ENCODE assay signal across 9 mouse cellular contexts in the genomic region with DNA sequence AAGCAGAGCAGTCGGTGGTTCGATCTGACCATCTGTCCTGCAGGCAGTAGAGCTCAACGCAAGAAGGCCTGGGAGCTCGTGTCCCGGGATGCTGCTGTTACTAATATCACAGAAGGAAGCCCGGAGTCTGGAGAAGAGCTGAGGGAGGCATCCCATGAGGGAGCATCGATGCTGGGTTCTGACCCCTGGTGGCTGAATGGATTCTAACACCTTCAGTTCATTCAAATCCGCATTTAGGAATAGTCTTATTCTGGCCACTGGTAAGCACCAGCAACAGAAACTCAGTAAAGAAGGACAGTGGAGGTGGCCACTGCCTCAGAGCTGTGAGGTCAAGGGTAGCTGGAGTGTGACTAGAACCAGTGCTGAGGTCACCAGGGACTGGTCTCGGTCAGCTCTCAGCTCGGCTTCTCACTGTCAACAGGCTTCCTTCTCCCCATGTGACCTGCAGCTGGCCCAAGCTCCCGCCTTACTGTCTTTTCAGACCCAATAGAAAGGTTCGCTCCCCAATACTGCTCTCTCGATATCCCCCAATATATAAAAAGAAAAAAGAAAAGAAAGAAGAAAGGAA. TPM values are rescaled to one million over a fixed set of nuclear protein-coding genes. Genes with fewer than 3 reads are reported as not detected.
DNase-seq lines count a peak whose midpoint lies in the region; ATAC-seq and TF ChIP-seq lines count a peak whose summit lies in the region.
"Had no signal": no experiment of that assay in that cellular context is flagged by ENCODE, and none has a peak within 500 bp of the region (broad histone marks: within the 10 kb centered on the region; RNA-seq: fewer than 3 reads in every experiment).

No protein-coding gene starts in this region.

- ATAC-seq in intestine, postnatal 0 days: no peak
- no peak for ATAC-seq in intestine, embryonic 15.5 days
- ATAC-seq in heart, embryonic 15.5 days (replicated peaks; ENCODE audit: insufficient number of reproducible peaks, insufficient read depth, low FRiP score, low read depth): peak; percentile 18; the same call in 1 of the 2 replicates
- peak; percentile 29; the same call in 1 of the 2 replicates for ATAC-seq in stomach, embryonic 16.5 days (ENCODE audit: insufficient read depth, low FRiP score)

- TF ChIP-seq CTCF in intestine, postnatal 0 days (IDR thresholded peaks at IDR 0.05; ENCODE audit: low read depth): peak; percentile 77

- 27% methylated on average over 13 of the region's 13 CpGs for WGBS in intestine, postnatal 0 days
- 22% methylated on average over 13 of the region's 13 CpGs for WGBS in intestine, embryonic 15.5 days
- WGBS in embryonic facial prominence, embryonic 10.5 days: 33% methylated on average over 13 of the region's 13 CpGs
- WGBS in heart, embryonic 15.5 days: 22% methylated on average over 13 of the region's 13 CpGs
- WGBS in stomach, embryonic 16.5 days: 20% methylated on average over 13 of the region's 13 CpGs

- no peaks in the 10 kb centered on the region for H3K36me3 ChIP-seq in intestine, postnatal 0 days (ENCODE audit: control insufficient read depth, insufficient read depth)
- H3K36me3 ChIP-seq in intestine, embryonic 15.5 days: no peaks in the 10 kb centered on the region
- H3K36me3 ChIP-seq in embryonic facial prominence, embryonic 10.5 days (replicated peaks): no peaks in the 10 kb centered on the region
- no peaks in the 10 kb centered on the region for H3K36me3 ChIP-seq in heart, embryonic 15.5 days
- H3K36me3 ChIP-seq in stomach, embryonic 16.5 days (ENCODE audit: control insufficient read depth, insufficient read depth, low read length): no peaks in the 10 kb centered on the region
- H3K36me3 ChIP-seq: limb, embryonic 15.5 days had no signal

- no peak overlapping the region for H3K4me2 ChIP-seq in intestine, postnatal 0 days (replicated peaks; ENCODE audit: low read depth)
- H3K4me2 ChIP-seq in intestine, embryonic 15.5 days (replicated peaks): no peak overlapping the region
- no peak overlapping the region; the same call in 1 of the 2 replicates for H3K4me2 ChIP-seq in heart, embryonic 15.5 days
- H3K4me2 ChIP-seq in stomach, embryonic 16.5 days (ENCODE audit: low read depth, low read length): no peak overlapping the region
- H3K4me2 ChIP-seq: limb, embryonic 15.5 days had no signal

- H3K4me3 ChIP-seq in intestine, postnatal 0 days (ENCODE audit: low read depth, low read length): no peak overlapping the region
- H3K4me3 ChIP-seq in intestine, embryonic 15.5 days (replicated peaks): no peak overlapping the region
- H3K4me3 ChIP-seq in embryonic facial prominence, embryonic 10.5 days: no peak overlapping the region
- H3K4me3 ChIP-seq in heart, embryonic 15.5 days: no peak overlapping the region
- H3K4me3 ChIP-seq in stomach, embryonic 16.5 days (replicated peaks; ENCODE audit: low read length): no peak overlapping the region
- H3K4me3 ChIP-seq: limb, embryonic 15.5 days had no signal

- H3K4me1 ChIP-seq in intestine, postnatal 0 days (replicated peaks; ENCODE audit: control insufficient read depth, insufficient read depth, low read length): no peaks in the 10 kb centered on the region
- H3K4me1 ChIP-seq in intestine, embryonic 15.5 days (replicated peaks): 0 out of 2 replicates have a peak, but pooled peaks cover 4% of the 10 kb centered on the region
- H3K4me1 ChIP-seq in embryonic facial prominence, embryonic 10.5 days: peaks cover 6% of the 10 kb centered on the region; the same call in 1 of the 2 replicates
- H3K4me1 ChIP-seq in heart, embryonic 15.5 days (replicated peaks): no peaks in the 10 kb centered on the region
- no peaks in the 10 kb centered on the region for H3K4me1 ChIP-seq in stomach, embryonic 16.5 days (ENCODE audit: control insufficient read depth, insufficient read depth, low read length)
- H3K4me1 ChIP-seq: limb, embryonic 15.5 days had no signal

- DNase-seq in adrenal gland, postnatal 10 days: peak; percentile 72
- DNase-seq in embryonic facial prominence, embryonic 10.5 days (ENCODE audit: low spot score): peak; percentile 51
- peak; percentile 48 to 72 for DNase-seq in layer of hippocampus, adult 8-10 months (ENCODE audit: low spot score in 2 of 2)
- peak; percentile 66 for DNase-seq in lung, postnatal 36 days

- no peak overlapping the region for H3K9ac ChIP-seq in intestine, postnatal 0 days (ENCODE audit: low read depth, low read length)
- H3K9ac ChIP-seq in intestine, embryonic 15.5 days: no peak overlapping the region
- H3K9ac ChIP-seq in heart, embryonic 15.5 days: no peak overlapping the region
- H3K9ac ChIP-seq in stomach, embryonic 16.5 days (ENCODE audit: low read length): no peak overlapping the region
- H3K9ac ChIP-seq: limb, embryonic 15.5 days had no signal

- H3K27ac ChIP-seq in intestine, postnatal 0 days (ENCODE audit: low read depth, low read length): no peak overlapping the region
- H3K27ac ChIP-seq in intestine, embryonic 15.5 days: no peak overlapping the region
- H3K27ac ChIP-seq in embryonic facial prominence, embryonic 10.5 days (replicated peaks): no peak overlapping the region
- no peak overlapping the region for H3K27ac ChIP-seq in heart, embryonic 15.5 days
- H3K27ac ChIP-seq in stomach, embryonic 16.5 days (ENCODE audit: low read length): no peak overlapping the region
- H3K27ac ChIP-seq: limb, embryonic 15.5 days had no signal

- no peaks in the 10 kb centered on the region for H3K9me3 ChIP-seq in intestine, postnatal 0 days (ENCODE audit: control insufficient read depth)
- no peaks in the 10 kb centered on the region for H3K9me3 ChIP-seq in intestine, embryonic 15.5 days
- no peaks in the 10 kb centered on the region for H3K9me3 ChIP-seq in embryonic facial prominence, embryonic 10.5 days
- no peaks in the 10 kb centered on the region for H3K9me3 ChIP-seq in heart, embryonic 15.5 days (replicated peaks)
- H3K9me3 ChIP-seq in stomach, embryonic 16.5 days (replicated peaks; ENCODE audit: control insufficient read depth, low read length): no peaks in the 10 kb centered on the region
- H3K9me3 ChIP-seq: limb, embryonic 15.5 days had no signal

- no peaks in the 10 kb centered on the region; the same call in 1 of the 2 replicates for H3K27me3 ChIP-seq in intestine, postnatal 0 days (replicated peaks; ENCODE audit: control insufficient read depth, insufficient read depth, low read length)
- H3K27me3 ChIP-seq in intestine, embryonic 15.5 days (replicated peaks): no peaks in the 10 kb centered on the region
- 0 out of 2 replicates have a peak, but pooled peaks cover 4% of the 10 kb centered on the region for H3K27me3 ChIP-seq in embryonic facial prominence, embryonic 10.5 days (replicated peaks; ENCODE audit: low read depth, poor library complexity, severe bottlenecking)
- peaks cover 13% of the 10 kb centered on the region for H3K27me3 ChIP-seq in heart, embryonic 15.5 days
- H3K27me3 ChIP-seq in stomach, embryonic 16.5 days (ENCODE audit: control insufficient read depth, insufficient read depth, low read length): no peaks in the 10 kb centered on the region

RNA-seq across cellular contexts. Expression of gene Hrh2, which starts 36.1 kb away (rescaled TPM):
- 0.04 and 0.05 TPM in 2 replicates for polyA plus RNA-seq in intestine, postnatal 0 days (2015; fragmentation: Nextera tagmentation; extraction: Ambion mirVana)
- 0.09 and 0.11 TPM in 2 replicates for polyA plus RNA-seq in intestine, embryonic 15.5 days (2015; fragmentation: Nextera tagmentation; extraction: Ambion mirVana)
- total RNA-seq in adrenal gland, postnatal 10 days (2021): under 1 TPM; 0.21 to 0.48 TPM
- not detected in 2 replicates for polyA plus RNA-seq in embryonic facial prominence, embryonic 10.5 days (2016; fragmentation: Nextera tagmentation; extraction: Ambion mirVana)
- polyA plus RNA-seq in heart, embryonic 15.5 days (2015; fragmentation: Nextera tagmentation; extraction: Ambion mirVana): 0.04 and 0.14 TPM in 2 replicates
- 10 to 100 TPM in 2 of 4 experiments, 1 to 10 TPM in 2; 6.6 to 10.8 (median 8.9) TPM for total RNA-seq in layer of hippocampus, adult 8-10 months (2022)
- polyA plus RNA-seq in stomach, embryonic 16.5 days (2015; fragmentation: Nextera tagmentation; extraction: Ambion mirVana): 0.28 and 0.64 TPM in 2 replicates
- polyA plus RNA-seq: limb, embryonic 15.5 days had no signal

Comparison
In these comparisons a context has a peak if more than half of its experiments do, and no peak if none do; other contexts are left out.
1. ATAC-seq: peak in heart, embryonic 15.5 days (single experiment) and stomach, embryonic 16.5 days (single experiment); none in intestine, postnatal 0 days (single experiment) and intestine, embryonic 15.5 days (single experiment).
2. Peak in every context shown above with its lines, with median percentiles within 50 percentile points of each other: DNase-seq.